Mouse (Mus musculus) ES-CJ7 (cell line): ENCODE measurements around the gene Anapc16.
A peak's percentile ranks its signal among the peaks of the same experiment; 100 is the strongest.
"Not testable (repeated sequence)": the region's sequence is repeated elsewhere in the genome, so short reads cannot be mapped to it uniquely, and the experiment has no call there.

Experiments
- DNase-seq: peaks from one replicate; pipeline ENCODE4 v3.0.0; 2011; ENCODE audit warnings: low read depth, low spot score

Anapc16 gene

DNA sequence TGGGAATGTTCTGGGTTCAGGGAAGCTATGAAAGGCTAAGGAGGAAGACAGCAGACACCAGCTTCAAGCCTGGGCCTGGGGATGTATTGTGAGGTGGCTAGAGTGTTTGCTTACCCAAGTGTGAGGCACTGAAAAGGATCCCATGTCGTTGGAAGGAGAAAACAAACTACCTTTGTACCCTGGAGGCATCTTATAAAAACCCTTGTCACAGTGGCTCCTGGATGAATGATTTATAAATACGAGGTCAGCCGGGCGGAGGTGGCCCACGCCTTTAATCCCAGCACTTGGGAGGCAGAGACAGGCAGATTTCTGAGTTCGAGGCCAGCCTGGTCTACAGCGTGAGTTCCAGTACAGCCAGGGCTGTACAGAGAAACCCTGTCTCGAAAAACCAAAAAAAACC, 1.3 kb downstream of the Anapc16 start:
- not testable (repeated sequence) for DNase-seq

DNA sequence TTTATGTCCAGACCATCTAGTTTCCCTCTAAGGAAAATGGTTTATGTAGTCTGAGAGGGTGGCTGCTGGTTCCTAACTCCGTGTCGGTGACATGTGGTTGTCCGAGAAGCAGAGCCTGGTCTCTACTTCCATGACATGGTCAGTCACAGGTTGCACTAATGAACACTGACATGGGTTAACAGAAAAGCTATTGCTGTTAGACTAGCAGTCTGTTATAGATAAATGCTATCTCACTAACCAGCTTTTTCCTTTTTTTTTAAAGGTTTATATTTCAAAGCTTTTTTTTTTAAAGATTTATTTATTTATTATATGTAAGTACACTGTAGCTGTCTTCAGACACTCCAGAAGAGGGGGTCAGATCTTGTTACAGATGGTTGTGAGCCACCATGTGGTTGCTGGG, 3.9 kb downstream of the Anapc16 start:
- DNase-seq: no peak

DNA sequence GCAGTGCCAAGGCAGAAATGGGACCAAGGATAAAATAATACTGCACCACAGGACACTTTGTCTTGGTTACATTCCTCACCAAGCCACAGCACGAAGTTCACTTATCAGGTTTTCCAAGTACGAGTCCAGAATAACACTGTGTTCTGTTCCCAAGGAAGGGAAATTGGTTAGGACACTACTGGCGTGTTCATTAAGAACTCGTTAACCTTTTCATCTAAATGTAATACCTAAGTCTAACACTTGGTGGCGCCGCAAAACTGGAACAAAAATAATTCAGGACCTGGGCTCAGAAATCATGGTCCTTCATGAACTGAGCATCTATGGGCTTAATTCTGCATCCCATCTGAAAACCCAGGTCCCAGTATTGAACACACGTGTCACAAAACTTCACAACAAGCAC, 5.3 kb downstream of the Anapc16 start:
- DNase-seq: peak; percentile 67

DNA sequence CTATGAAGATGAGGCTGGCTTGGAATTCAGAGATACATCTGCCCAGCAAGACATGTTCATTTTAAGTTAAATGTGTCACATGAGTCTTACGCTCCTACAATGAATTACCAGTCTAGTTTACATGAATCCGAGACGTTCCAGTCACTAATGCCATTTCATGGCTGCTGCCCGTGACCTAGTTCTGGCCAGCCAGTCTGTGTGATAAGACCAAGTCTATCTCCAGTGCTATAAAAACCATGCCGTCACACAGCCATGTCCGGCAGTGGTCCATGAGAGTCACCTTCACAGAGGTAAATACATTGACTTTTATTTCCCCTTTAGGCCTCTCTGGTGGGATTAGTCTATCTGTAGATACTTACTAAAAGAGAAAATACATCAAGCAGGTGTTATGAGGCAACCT, 7.0 kb downstream of the Anapc16 start:
- DNase-seq: no peak

DNA sequence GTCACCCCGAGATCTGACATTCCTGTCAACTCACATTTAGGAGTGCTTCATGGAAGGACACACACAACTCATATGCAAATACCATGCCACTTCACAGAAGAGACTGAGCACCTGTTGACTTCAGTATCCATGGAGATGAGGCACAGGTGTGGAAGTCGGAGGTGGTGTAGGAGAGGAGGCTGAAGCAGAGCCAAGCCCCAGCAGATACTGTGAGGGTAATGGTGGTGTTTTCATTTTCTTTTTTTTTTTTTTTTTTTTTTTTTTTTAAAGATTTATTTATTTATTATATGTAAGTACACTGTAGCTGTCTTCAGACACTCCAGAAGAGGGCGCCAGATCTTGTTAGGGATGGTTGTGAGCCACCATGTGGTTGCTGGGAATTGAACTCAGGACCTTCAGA, 9.1 kb downstream of the Anapc16 start:
- not testable (repeated sequence) for DNase-seq

DNA sequence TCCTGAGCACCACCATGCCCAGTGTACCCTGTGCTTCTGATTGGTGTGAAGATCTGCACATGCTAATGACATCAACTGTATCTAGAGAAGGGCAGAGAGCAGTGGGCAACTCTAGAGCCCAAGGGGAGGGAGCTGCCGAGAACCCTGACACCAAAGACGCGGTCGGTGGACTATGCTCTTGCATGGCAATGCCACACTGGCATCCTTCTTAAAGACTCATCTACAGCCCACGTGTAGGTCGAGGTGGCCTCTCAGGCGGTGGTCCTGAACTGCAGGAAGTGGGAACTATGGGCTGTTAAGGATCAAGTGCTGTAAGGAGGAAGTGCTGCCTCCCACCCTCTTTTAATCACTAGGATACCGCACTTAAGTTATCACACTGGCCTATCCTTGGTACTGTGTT, 10.9 kb downstream of the Anapc16 start:
- no peak for DNase-seq

DNA sequence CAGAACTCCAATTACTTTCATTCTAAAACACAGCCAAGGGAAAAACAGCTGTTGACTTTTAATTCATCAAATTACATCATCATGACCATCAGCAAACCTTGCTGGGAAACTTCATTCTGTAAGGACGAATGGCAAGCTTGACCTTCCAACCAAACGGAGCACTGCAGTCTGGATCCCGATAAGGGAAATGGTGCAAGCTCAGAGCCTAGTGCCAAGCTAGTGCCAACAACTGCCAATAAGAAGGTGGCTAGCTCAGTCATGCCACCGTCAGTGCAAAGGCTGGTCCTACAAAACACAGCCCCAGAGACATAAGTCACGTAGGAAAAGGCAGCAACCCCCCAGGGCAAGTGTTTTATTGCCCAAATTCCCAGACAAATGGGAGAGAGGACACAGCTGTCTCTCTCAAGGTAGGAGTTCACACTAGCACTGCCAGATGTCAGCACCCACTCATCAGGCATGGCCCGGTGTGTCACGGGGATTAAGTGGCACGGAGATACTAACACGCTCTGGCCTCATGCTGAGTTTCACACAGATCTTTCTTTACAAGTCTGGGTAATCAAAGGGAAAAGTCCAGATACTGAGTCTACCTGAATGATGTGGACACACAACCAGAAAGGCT, 11.6 kb downstream of the Anapc16 start:
- no peak for DNase-seq

DNA sequence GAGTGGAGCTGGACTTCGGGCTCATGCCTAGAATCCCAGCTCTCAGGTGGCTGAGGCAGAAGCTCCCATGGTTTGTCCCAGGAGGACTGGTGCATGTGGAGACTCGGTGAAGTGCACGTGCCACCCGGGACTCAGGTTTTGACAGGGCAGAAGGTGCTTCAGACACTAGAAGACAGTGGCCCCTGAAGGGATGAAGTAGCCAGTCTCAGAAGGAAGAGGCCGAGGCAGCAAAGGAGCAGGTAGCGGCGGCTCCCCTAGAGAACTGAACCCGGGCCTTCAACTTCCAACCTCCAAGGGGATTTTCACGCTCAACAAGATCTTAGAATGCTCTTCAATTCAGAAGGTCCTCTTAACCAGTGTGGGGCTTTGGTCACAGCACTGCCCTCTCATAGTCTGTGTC, 12.5 kb downstream of the Anapc16 start:
- DNase-seq: no peak

DNA sequence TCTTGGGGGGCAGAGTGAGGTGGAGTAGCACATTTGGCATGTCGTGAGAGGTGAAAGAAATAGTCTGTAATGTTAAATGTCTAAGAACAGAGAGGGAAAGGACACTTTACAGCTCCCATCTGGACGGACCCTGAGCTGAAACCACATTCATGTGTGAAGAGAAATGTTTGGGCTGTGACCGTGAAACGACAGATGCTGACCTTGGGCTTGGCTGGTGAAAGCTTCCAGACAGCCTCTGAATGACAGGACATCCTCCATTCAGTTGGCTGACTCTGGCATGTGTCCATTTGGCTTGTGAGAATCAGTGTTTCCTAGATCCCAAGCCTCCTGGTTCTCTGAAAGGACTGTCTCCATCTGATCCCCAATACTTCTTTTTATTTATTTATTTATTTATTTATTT, 14.9 kb downstream of the Anapc16 start:
- DNase-seq: no peak

DNA sequence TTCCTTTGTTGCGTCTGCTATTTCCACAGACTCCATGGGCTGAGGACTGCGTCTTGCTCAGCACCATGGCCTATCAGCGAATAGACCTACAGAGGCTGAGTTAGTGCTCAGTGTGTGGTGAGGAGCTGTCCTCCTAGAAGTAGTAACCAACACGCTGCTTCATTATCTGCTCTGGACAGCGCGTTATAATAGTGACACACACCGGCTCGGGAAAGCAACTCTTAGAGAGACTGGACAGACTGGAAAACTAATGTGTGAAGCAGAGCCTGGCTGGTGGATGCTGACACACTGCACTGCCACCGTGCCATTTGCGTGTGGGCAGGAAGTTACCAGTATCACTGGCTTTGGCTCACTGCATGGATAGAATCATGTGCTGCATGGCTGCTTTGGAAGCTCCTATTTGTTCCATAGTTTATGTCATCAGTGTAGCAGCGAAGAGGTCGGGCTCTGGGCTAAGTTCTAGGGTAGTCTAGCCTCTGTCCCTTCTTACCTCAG, 20.5 kb downstream of the Anapc16 start:
- no peak for DNase-seq

DNA sequence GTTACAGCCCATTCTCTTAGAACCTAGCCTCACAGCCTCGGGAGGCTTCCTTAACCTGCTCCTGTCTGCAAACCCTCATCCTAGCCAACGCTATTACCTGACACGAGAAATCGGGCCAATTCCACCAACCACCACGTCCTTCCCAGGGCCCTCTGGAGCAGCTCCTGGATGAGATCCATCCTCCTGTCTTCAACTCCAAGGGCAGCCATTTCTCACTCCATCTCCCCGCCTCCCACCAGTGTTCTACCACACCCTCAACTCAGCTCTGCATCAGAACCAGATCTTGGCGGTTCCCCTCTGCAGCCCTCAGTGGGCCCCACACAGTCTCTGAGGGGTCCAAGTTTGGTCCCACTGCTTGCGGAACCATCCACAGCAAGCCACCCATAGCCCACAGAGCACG, 21.1 kb downstream of the Anapc16 start:
- no peak for DNase-seq

DNA sequence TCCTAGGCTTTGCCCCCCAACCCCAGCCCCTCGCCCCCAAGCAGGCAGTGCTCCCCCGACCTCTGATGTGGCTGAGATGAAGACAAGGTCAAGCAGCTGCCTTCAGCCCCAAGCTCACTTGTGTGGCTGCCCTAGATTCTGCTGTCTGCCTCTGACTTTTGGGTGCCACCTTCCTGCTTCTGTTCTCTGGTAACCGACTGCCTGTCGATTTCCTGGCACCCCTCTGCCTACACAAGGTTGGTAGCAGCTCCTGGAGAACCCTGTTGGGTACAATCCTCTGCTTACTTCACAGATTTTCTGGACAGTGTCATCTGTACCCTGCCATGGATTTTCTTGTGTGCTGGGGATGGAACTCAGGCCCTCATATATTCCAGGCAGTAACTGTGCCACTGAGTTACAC, 21.6 kb downstream of the Anapc16 start:
- DNase-seq: no peak

DNA sequence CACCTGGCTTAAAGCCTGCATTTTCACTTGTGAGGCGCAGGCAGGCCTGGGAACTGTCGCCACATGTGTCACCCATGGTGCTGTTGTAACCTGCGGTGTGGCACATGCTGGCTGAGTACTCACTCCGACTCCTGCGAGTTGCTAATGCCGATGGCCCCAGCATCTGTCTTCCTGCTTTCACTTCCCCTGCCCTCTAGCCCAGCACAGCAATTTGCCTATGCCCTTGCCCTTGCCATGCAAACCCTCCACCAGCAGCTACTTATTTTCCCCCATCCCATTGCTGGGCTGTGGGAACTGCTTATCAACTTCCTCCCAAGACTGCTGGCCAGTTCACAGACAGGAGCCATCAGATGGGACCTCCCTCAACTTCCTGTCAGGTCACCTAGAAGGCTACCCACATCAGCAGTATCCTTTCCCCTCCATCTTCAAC, 22.1 kb downstream of the Anapc16 start:
- no peak for DNase-seq

DNA sequence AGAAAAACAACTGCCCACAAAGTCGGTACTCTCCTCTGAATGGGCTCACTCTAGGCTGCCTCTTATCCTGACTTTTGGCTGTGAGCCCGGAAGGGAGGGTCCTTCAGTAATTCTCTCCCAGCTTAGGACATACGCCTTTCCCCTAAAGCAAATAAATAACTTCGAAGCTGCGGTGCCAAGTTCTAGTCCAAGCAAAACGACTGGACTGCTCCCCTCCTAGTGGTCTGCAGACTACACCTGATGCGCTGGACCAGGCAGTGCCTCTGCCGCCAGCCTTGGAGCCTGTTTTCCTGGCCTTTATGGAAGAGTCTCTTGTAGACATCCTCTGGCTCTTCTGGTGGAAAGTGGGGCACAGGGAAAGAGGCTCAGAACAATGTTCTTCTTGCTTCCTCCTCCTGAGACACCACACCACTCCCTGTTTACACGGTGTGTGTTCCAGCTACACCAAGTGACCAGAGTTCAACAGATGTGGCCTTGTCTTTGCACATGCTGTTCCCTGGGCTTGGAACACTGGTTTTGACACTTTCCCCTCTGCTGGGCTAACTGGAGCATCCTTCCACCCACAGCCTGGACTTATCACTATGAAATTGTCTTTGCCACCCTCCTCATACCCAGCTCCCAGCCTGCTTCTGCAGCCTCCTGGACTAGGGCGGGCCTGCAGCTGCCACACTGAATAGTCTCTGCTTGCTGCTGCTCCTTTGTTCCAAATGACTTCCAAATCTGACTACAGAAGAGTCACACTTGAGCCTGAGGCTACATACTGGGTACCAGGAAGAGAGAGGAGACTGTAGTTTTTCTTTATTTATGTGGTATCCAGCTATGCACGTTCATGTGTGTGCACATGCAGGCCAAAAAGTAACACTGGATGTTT, 23.8 kb downstream of the Anapc16 start:
- no peak for DNase-seq

DNA sequence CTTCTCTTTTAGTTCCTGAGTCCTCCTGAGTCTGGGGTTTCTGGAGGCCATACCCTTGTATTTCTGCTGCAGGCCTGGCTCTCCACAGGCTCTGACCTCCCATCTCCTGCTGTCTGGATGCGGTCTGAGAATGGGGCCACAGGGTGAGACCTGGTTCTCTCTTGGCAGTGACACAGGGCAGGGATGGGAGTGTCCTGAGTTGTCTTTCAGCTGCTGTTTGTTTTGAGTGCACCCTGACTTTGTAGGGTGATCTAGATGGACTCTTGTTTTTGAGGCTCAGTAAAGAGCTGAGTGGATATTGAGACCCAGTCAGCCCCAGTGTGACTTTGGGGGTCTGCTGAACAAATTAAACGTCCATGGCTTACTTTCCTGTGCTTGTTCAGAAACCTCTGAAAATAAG, 24.5 kb downstream of the Anapc16 start:
- no peak for DNase-seq

DNA sequence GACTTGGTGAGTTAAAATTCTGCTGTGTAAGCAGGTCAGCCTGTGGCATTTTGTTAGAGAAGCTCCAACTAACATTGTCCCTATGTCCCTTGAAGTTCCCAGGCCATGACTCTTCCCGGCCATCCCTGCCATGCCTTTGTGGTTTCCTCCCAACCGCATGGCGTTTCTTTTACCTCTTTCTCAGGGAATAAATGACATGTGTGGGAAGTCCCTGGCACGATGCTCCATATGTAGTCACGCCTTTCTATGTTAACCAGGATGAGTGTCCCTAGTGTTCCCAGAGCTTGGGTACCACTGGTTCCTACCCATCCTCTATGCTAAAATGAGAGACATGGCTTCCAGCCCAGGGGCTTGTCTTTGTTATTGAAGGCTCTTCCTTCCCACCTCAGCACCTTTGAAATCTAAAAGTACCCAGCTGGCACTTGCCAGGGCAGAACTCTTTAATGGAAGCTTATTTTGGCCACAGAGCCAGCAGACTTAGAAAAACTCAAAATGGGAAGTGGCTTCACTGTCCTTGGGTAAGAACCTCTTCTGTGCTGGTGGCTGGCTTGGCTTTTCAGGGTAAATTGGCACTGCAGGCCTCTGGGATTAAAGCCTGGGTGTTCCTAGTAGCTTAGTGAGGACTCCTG, 25.1 kb downstream of the Anapc16 start:
- no peak for DNase-seq

DNA sequence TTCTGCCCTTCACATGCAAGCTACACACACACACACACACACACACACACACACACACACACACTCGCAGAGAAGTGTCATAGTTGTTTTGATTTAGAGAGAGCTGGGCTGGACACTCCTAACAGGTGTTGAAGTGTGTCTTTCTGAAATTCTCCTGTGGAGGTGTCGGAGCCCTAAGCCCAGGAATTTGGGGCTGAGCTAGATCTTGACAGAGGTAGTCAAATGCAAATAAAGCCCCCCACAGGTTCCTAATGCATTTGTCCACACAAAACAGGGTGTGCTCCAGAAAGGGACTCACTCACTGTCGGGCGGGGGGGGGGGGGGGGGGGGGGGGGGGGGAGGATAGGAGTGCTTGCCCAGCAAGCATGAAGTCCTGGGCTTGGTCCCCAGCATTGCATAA, 25.8 kb downstream of the Anapc16 start:
- DNase-seq: peak; percentile 76

DNA sequence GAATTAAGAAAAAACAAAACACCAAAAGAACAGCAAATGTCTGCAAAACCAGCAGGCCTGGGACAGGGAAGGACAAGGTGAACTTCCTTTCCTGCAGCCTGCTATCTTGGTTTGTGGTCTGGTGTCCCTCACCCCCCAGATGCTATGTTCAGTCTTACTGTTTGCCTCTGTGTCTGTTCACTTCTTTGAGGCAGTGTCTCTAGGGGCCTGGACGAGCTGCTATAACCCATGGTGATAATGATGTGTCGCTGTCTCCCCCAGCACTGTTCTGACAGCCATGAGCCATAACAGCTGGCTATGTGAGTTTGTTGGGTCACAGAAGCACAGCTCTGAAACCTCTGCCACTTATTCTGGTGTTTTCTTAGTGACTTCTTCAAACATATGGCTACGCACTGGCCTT, 28.1 kb downstream of the Anapc16 start:
- DNase-seq: no peak

DNA sequence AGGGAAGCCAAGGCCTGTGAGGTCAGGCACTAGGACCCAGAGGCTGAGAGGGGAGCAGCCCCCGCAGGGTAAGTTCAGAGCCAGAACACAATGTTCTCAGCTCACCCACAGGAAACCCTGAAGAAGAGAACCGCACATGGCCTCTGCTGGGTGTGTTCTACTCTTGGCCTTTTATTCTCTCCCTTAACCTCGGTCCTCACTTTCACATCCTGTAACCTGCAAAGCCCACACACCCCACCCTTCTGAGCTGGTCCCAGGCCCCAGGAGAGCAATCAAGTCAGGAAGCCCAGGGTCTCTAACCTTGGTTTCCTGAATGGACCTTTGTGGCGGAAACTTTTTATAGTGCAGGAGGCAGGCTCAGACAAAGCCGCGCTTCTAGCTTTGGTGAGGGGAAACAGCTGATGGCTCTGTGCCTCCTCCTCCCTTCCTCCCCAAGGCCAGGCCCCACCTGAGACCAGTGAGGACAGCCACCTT, 28.7 kb downstream of the Anapc16 start:
- peak; percentile 94 for DNase-seq

DNA sequence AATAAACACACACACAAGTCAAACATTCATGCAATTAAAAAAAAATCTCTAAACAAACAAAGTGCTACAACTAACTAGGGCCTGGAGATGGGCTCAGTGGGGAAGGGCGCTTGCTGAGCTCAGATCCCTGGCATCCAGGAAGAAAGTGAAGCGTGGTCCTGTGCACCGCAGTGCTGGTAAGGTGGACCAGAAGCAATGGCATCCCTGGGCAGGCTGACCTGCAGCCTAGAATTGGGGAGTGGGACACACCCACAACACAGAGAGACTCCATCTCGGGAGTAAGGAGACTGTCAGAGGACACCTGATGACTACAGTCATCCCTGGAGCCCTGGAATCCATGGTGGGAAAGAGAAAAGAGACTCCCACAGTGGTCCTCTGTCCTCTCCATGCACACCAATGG, 29.5 kb downstream of the Anapc16 start:
- no peak for DNase-seq

DNA sequence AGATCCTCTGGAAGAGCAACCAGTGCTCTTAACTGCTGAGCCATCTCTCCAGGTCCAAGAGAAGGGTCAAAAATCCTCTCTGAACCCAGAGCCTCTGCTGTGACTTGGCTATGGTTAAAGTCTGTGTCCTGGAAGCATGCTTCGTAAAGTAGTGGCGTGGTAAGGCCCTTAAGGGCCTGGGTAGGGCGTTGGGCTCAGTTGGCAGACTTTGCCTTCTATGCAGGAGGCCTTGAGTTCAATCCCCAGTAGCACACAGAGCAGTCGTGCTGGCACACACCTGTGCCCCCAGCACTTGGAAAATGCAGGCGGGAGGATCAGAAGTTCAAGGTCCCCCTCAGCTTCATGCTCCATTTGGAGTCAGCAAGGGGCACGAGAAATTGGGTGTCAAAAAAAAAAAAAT, 29.9 kb downstream of the Anapc16 start:
- DNase-seq: no peak

DNA sequence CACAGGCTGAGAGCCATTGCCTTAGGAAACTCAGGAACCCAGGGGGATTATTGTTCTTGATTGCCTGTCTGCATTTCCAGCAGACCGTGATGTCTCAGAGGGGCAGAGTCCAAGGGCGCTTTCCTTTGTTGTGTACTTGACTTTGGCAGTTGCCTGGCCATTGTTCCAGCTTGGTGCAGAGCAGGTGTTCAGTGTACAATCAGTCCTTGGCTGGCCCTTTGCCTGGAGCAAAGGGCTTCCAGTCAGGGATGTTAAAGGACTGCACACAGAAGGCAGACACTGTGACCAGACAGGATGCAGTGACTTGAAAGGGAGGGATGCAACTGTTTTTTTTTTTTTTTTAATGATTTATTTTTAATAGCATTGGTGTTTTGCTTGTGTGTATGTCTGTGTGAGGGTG, 30.4 kb downstream of the Anapc16 start:
- DNase-seq: peak; percentile 49

DNA sequence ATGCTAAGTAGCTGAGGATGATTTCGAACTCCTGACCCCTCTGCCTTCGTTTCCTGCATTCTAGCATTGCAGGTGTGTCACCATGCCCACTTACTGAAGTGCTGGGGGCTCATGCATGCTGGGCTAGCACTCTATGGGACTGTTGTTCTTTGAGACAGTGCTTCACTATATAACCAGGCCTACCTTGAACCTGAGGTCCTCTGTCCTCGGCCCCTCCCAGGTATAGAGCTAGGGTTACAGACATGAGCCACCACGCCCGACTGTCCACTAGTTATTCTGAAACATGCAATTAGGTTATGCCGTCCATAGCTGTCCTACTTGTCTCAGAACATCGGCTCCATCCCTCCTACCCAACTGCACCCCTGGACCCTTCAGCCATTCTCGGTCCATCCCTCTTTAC, 31.1 kb downstream of the Anapc16 start:
- DNase-seq: no peak
